Mouse (Mus musculus) midbrain, embryonic 15.5 days (tissue): Measurements from ENCODE around the gene Loxl3. TPM values are rescaled to one million over a fixed set of nuclear protein-coding genes. Genes with fewer than 3 reads are reported as not detected.
A peak's percentile ranks its signal among the peaks of the same experiment; 100 is the strongest.

Experiments
- ATAC-seq: fragments of 200-750 bp; cut with Nextera tagmentation; replicated peaks from 2 replicates; pipeline ENCODE4 v1.8.0; 2017; ENCODE audit warnings: moderate TSS enrichment
- H3K27ac ChIP-seq: fragments of 300-500 bp; sonication (generic); 2 replicates; pipeline ENCODE4 v1.5.1; 2015; ENCODE audit warnings: mild to moderate bottlenecking, inconsistent platforms
- H3K27me3 ChIP-seq: fragments of 300-500 bp; sonication (generic); replicated peaks from 2 replicates; pipeline ENCODE4 v1.6.1; 2015; ENCODE audit warnings: inconsistent platforms
- H3K36me3 ChIP-seq: fragments of 300-500 bp; sonication (generic); replicated peaks from 2 replicates; pipeline ENCODE4 v1.6.1; 2015; ENCODE audit warnings: inconsistent platforms
- H3K4me1 ChIP-seq: fragments of 300-500 bp; sonication (generic); 2 replicates; pipeline ENCODE4 v1.6.1; 2015; ENCODE audit warnings: inconsistent platforms
- H3K4me2 ChIP-seq: fragments of 300-500 bp; sonication (generic); 2 replicates; pipeline ENCODE4 v1.6.1; 2015; ENCODE audit warnings: inconsistent platforms, mild to moderate bottlenecking, moderate library complexity
- H3K4me3 ChIP-seq: fragments of 300-500 bp; sonication (generic); 2 replicates; pipeline ENCODE4 v1.5.1; 2015; ENCODE audit warnings: mild to moderate bottlenecking, inconsistent platforms
- H3K9ac ChIP-seq: fragments of 300-500 bp; sonication (generic); 2 replicates; pipeline ENCODE4 v1.6.1; 2015; ENCODE audit warnings: mild to moderate bottlenecking, inconsistent platforms
- H3K9me3 ChIP-seq: fragments of 300-500 bp; sonication (generic); 2 replicates; pipeline ENCODE4 v1.6.1; 2016; ENCODE audit warnings: inconsistent platforms
- WGBS: fragments of 180-500 bp; shearing (Covaris S2); methylation state at CpG from one replicate; pipeline ENCODE4 v1.1.7; 2015; ENCODE audit warnings: mixed read lengths; 5-methylcytosine and 5-hydroxymethylcytosine counted together
- polyA plus RNA-seq: library from polyadenylated mRNA; unstranded; fragments of >200 nt; fragmentation: Nextera tagmentation; extraction: Ambion mirVana; gene quantifications from 2 replicates; pipeline ENCODE4 v1.2.1, GENCODE M21; 2015

The Loxl3 gene
- polyA plus RNA-seq, 1 experiment from 2014 or later = 6.8 TPM

DNA sequence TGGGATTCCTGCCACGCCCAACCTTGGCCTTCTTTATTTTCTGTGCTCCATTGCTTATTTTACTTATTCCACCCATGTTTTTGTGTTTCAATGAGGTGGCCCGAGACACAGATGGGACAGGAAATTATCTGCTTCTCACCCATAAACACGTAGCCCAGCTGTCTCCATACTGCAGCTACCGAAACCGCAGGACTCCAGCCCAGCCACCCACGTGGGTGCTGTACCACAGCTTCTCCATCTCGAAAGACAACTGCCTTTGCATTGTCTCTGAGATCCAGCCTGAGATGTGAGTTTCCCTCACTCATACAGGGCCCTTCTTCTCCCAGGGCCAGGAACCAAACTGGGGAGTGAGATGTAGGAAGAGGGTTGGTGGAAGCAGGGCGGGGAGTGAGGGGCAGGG, 32.0 kb downstream of the Loxl3 start:
- H3K9ac ChIP-seq = no peak overlapping the region
- no peak for ATAC-seq
- peaks cover 23% of the 10 kb centered on the region for H3K4me1 ChIP-seq
- no peaks in the 10 kb centered on the region for H3K9me3 ChIP-seq
- no peak overlapping the region for H3K4me3 ChIP-seq
- H3K4me2 ChIP-seq = no peak overlapping the region
- peaks cover 96% of the 10 kb centered on the region for H3K27me3 ChIP-seq
- 36% methylated on average over 8 of the region's 8 CpGs for WGBS
- no peaks in the 10 kb centered on the region for H3K36me3 ChIP-seq
- no peak overlapping the region for H3K27ac ChIP-seq

GRCm38 (mm10) chr6:83066441-83066840, 32.5 kb downstream of the Loxl3 start:
- no peak overlapping the region for H3K9ac ChIP-seq
- no peak overlapping the region for H3K27ac ChIP-seq
- no peak overlapping the region for H3K4me2 ChIP-seq
- WGBS = 17% methylated on average over 6 of the region's 6 CpGs
- no peaks in the 10 kb centered on the region for H3K9me3 ChIP-seq
- H3K36me3 ChIP-seq = no peaks in the 10 kb centered on the region
- H3K4me3 ChIP-seq = no peak overlapping the region
- peaks cover 98% of the 10 kb centered on the region for H3K27me3 ChIP-seq
- H3K4me1 ChIP-seq = peaks cover 27% of the 10 kb centered on the region
- ATAC-seq = no peak

- Histone ChIP-seq H3K9ac (no peak overlapping the region), H3K4me1 (peaks cover 27% of the 10 kb centered on the region), H3K27ac (no peak overlapping the region), H3K4me2 (no peak overlapping the region), H3K9me3 (no peaks in the 10 kb centered on the region), H3K27me3 (peaks cover 95% of the 10 kb centered on the region), H3K4me3 (no peak overlapping the region), H3K36me3 (no peaks in the 10 kb centered on the region)
- WGBS = 1% methylated on average over 8 of the region's 8 CpGs
- ATAC-seq = no peak
Observed at GRCm38 (mm10) chr6:83068221-83068620, 34.2 kb downstream of the Loxl3 start.

- WGBS = under 1% methylated on average over 81 of the region's 81 CpGs
- Histone ChIP-seq H3K36me3 (no peaks in the 10 kb centered on the region), H3K9ac (no peak overlapping the region), H3K27ac (no peak overlapping the region), H3K27me3 (peaks cover 94% of the 10 kb centered on the region), H3K4me1 (peaks cover 27% of the 10 kb centered on the region), H3K4me3 (peak overlapping the region; percentile 25), H3K4me2 (peak overlapping the region; percentile 38), H3K9me3 (no peaks in the 10 kb centered on the region)
- ATAC-seq = no peak
Observed at GRCm38 (mm10) chr6:83068706-83069487, 34.9 kb downstream of the Loxl3 start.

DNA sequence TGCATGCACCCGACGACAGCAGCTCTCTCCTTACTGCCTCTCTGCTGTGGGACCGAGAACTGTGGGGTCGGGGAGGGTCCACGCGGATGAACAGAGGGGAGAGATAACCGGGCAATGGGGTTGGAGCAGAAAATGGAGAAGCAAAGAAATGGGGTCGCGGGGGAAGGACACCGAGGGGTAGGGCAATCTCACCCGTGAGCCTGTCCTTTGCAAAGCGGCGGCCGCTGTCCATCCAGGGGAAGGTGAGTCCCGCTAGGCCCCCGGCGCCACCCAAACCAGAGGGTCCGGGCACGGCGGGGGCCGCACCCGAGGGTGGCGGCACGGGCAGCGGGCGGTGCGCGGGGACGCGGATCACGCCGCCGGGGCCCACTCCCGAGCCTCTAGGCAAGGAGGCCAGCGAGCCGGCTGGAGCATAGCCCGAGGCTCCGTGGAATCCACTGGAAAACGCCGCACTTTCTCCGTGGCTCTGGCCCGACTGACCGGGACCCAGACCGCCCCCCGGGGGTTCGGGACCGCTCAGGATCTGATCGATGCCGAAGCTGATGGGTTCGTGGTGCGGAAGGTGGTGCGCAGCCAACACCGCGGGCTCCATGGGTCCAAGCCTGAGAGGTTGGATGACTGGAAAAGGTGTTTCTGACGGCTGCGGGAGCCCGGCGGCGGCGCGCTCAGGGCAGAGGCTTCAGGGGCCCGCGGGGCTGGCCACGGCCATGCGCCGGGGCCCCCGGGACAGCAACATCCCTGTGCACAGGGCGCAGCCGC, 35.7 kb downstream of the Loxl3 start:
- Histone ChIP-seq H3K9ac (no peak overlapping the region), H3K4me1 (peaks cover 27% of the 10 kb centered on the region), H3K4me3 (0 out of 2 replicates have a peak overlapping the region, but pooled peaks have one; percentile 2), H3K9me3 (no peaks in the 10 kb centered on the region), H3K27ac (no peak overlapping the region), H3K36me3 (no peaks in the 10 kb centered on the region), H3K27me3 (peaks cover 94% of the 10 kb centered on the region), H3K4me2 (no peak overlapping the region)
- ATAC-seq = peak; percentile 51
- 1% methylated on average over 69 of the region's 69 CpGs for WGBS

GRCm38 (mm10) chr6:83070247-83070310, 36.1 kb downstream of the Loxl3 start, which contains the start of gene Tlx2:
Gene Tlx2 (minus strand): TSS chr6:83070293.
- Histone ChIP-seq H3K36me3 (no peaks in the 10 kb centered on the region), H3K27me3 (peaks cover 94% of the 10 kb centered on the region), H3K4me2 (no peak within 1 kb of the TSS), H3K9ac (no peak within 1 kb of the TSS), H3K4me1 (peaks cover 27% of the 10 kb centered on the region), H3K27ac (no peak within 1 kb of the TSS), H3K9me3 (no peaks in the 10 kb centered on the region), H3K4me3 (peak within 1 kb of the TSS; percentile 25)
- 0% methylated on average over 9 of the region's 10 CpGs for WGBS
- ATAC-seq = no peak

DNA sequence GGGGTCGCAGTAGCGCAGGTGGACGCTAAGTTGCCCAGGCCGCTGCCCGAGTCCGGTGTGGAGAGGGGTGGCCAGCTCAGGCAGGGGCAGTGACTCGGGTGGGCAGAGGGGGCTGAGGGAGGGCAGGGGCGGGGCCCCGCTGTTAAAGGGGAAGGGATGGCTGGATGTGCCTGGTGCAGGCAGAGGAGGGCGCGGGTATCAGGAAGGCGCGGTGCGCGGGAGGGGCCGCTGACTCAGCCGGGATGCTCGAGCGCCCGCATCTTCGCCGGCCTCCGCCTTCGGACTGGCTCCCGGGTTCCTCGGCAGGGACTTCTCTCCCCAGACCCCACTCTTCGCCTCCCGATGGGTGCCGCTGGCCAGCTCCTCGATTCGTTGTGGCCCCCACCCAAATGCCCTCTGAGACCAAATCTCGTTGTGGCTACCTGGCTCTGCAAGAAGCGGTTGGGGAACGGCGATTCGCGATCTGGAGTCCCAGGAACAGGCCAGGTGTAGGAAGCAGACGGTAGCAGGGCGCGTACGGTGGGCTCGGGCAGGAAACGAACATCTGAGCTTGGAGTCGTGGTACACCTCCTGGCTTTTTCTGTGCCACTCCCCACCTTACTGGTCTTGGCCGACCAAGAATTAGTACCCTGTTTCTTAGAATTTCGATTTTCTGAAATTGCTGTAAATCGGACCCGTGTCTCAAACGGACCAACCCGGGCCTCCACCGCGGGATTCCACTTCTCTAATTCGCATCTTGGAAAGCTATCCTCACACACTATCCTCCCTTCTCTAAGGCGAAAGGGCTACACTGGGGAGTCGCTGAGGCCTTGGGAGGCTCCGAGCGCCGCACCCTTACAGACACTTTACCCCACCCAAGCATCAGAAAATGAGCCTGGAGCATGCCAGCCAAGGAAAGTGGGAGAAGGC, 36.6 kb downstream of the Loxl3 start:
- no peak overlapping the region for H3K9ac ChIP-seq
- no peak for ATAC-seq
- peaks cover 27% of the 10 kb centered on the region for H3K4me1 ChIP-seq
- 1% methylated on average over 56 of the region's 58 CpGs for WGBS
- no peak overlapping the region for H3K27ac ChIP-seq
- H3K9me3 ChIP-seq = no peaks in the 10 kb centered on the region
- H3K27me3 ChIP-seq = peaks cover 94% of the 10 kb centered on the region
- no peaks in the 10 kb centered on the region for H3K36me3 ChIP-seq
- 0 out of 2 replicates have a peak overlapping the region, but pooled peaks have one; percentile 2 for H3K4me3 ChIP-seq
- H3K4me2 ChIP-seq = no peak overlapping the region

GRCm38 (mm10) chr6:83071220-83071619, 37.2 kb downstream of the Loxl3 start:
- Histone ChIP-seq H3K9ac (no peak overlapping the region), H3K4me2 (no peak overlapping the region), H3K4me1 (peaks cover 27% of the 10 kb centered on the region), H3K4me3 (no peak overlapping the region), H3K27me3 (peaks cover 94% of the 10 kb centered on the region), H3K27ac (no peak overlapping the region), H3K9me3 (no peaks in the 10 kb centered on the region), H3K36me3 (no peaks in the 10 kb centered on the region)
- 1% methylated on average over 23 of the region's 24 CpGs for WGBS
- 0 out of 2 replicates have a peak, but pooled peaks have one; percentile 13 for ATAC-seq

GRCm38 (mm10) chr6:83074979-83075378, 41.0 kb downstream of the Loxl3 start:
- no peaks in the 10 kb centered on the region for H3K36me3 ChIP-seq
- H3K9me3 ChIP-seq = no peaks in the 10 kb centered on the region
- no peak overlapping the region for H3K9ac ChIP-seq
- H3K27me3 ChIP-seq = peaks cover 60% of the 10 kb centered on the region
- H3K4me2 ChIP-seq = no peak overlapping the region
- H3K27ac ChIP-seq = no peak overlapping the region
- H3K4me3 ChIP-seq = no peak overlapping the region
- no peak for ATAC-seq
- H3K4me1 ChIP-seq = peaks cover 31% of the 10 kb centered on the region
- 12% methylated on average over 2 of the region's 2 CpGs for WGBS

GRCm38 (mm10) chr6:83077630-83078323, 43.8 kb downstream of the Loxl3 start, which contains the start of gene Pcgf1:
Gene Pcgf1 (plus strand): TSS chr6:83077869.
- Histone ChIP-seq H3K4me2 (peak within 1 kb of the TSS; percentile 95), H3K4me3 (peak within 1 kb of the TSS; percentile 92), H3K9ac (peak within 1 kb of the TSS; percentile 88), H3K9me3 (no peaks in the 10 kb centered on the region), H3K4me1 (peaks cover 25% of the 10 kb centered on the region), H3K27me3 (peaks cover 43% of the 10 kb centered on the region), H3K27ac (peak within 1 kb of the TSS; percentile 95), H3K36me3 (0 out of 2 replicates have a peak, but pooled peaks cover 9% of the 10 kb centered on the region)
- peak; percentile 95 for ATAC-seq
- under 1% methylated on average over 54 of the region's 54 CpGs for WGBS

DNA sequence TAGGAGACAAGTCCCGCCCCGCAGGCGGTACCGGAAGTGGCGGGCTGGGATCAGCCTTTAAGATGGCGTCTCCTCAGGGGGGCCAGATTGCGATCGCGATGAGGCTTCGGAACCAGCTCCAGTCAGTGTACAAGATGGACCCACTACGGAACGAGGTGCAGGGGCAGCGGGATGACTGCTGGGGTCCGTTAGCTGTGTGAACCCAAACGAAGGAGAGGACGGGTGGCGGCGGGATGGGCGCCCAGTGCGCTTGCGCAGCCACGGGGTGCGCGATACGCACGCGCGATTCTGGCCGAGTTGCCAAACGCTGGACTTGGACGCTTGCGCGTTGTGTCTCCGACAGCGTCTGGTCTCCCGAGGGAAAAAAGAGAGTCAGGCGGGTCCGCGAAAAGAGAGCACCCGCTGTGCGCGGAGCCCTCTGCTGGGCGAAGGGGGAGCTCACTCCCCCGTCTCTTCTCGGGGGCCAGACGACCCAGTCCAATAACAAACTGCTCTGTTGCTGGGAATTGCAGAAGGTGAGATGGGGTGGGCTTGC, 44.4 kb downstream of the Loxl3 start:
- peaks cover 26% of the 10 kb centered on the region for H3K4me1 ChIP-seq
- H3K4me2 ChIP-seq = peak overlapping the region; percentile 95
- 0 out of 2 replicates have a peak, but pooled peaks cover 9% of the 10 kb centered on the region for H3K36me3 ChIP-seq
- peak overlapping the region; percentile 88 for H3K9ac ChIP-seq
- no peaks in the 10 kb centered on the region for H3K9me3 ChIP-seq
- H3K27ac ChIP-seq = peak overlapping the region; percentile 95
- peaks cover 47% of the 10 kb centered on the region for H3K27me3 ChIP-seq
- peak overlapping the region; percentile 92 for H3K4me3 ChIP-seq
- 0% methylated on average over 46 of the region's 46 CpGs for WGBS
- peak; percentile 91 for ATAC-seq
